Comparison of ENCODE assay signal across 15 mouse cellular contexts in genomic region chr9:101956228-101956627, GRCm38 (mm10).
DNase-seq lines count a peak whose midpoint lies in the region; ATAC-seq lines count a peak whose summit lies in the region.
"Had no signal": no experiment of that assay in that cellular context is flagged by ENCODE, and none has a peak within 500 bp of the region (broad histone marks: within the 10 kb centered on the region; RNA-seq: fewer than 3 reads in every experiment).

No protein-coding gene starts in this region.

- no peak for DNase-seq in hindbrain, embryonic 11.5 days (ENCODE audit: low spot score)
- DNase-seq in right cerebral cortex, postnatal 25 days = peak; percentile 12
- no peak for DNase-seq in right cerebral cortex, adult 2 months (ENCODE audit: low spot score in 2 of 2)
- no peak for DNase-seq in natural killer cell, adult 2 months (ENCODE audit: low spot score in 2 of 2)
- no peak for DNase-seq in Muller cell, postnatal 12 days (ENCODE audit: inconsistent ontology term)
- DNase-seq: embryo, embryonic 11 days; gastrocnemius, postnatal 14 days; kidney, adult 8-10 months had no signal

- H3K27me3 ChIP-seq in hindbrain, embryonic 13.5 days = no peaks in the 10 kb centered on the region
- no peaks in the 10 kb centered on the region for H3K27me3 ChIP-seq in hindbrain, embryonic 11.5 days (ENCODE audit: control insufficient read depth, insufficient read depth, low read length)
- no peaks in the 10 kb centered on the region for H3K27me3 ChIP-seq in hindbrain, embryonic 16.5 days (replicated peaks; ENCODE audit: control insufficient read depth, insufficient read depth, low read length)
- H3K27me3 ChIP-seq: hindbrain, embryonic 15.5 days had no signal

- H3K36me3 ChIP-seq in hindbrain, embryonic 13.5 days = no peaks in the 10 kb centered on the region
- H3K36me3 ChIP-seq in hindbrain, embryonic 11.5 days (ENCODE audit: control insufficient read depth, insufficient read depth, low read length) = no peaks in the 10 kb centered on the region
- H3K36me3 ChIP-seq in hindbrain, embryonic 16.5 days (ENCODE audit: control insufficient read depth, insufficient read depth, low read length) = no peaks in the 10 kb centered on the region
- H3K36me3 ChIP-seq: heart, embryonic 13.5 days; limb, embryonic 13.5 days had no signal

- peak overlapping the region; percentile 52 for H3K27ac ChIP-seq in hindbrain, embryonic 13.5 days
- no peak overlapping the region for H3K27ac ChIP-seq in hindbrain, embryonic 11.5 days (ENCODE audit: low read depth, low read length)
- H3K27ac ChIP-seq in hindbrain, embryonic 16.5 days (ENCODE audit: low read depth, low read length) = peak overlapping the region; percentile 39; the same call in 1 of the 2 replicates
- H3K27ac ChIP-seq: heart, embryonic 13.5 days; hindbrain, embryonic 15.5 days; limb, embryonic 13.5 days had no signal

- ATAC-seq in hindbrain, embryonic 13.5 days (ENCODE audit: low FRiP score) = no peak
- no peak for ATAC-seq in hindbrain, embryonic 11.5 days (ENCODE audit: low FRiP score)
- no peak; the same call in 1 of the 2 replicates for ATAC-seq in hindbrain, embryonic 16.5 days
- ATAC-seq: activated CD4-positive, CD25-positive, alpha-beta regulatory T cell, adult 4 months had no signal

- H3K9ac ChIP-seq in hindbrain, embryonic 13.5 days = no peak overlapping the region
- no peak overlapping the region for H3K9ac ChIP-seq in hindbrain, embryonic 11.5 days (ENCODE audit: low read depth, low read length)
- no peak overlapping the region for H3K9ac ChIP-seq in hindbrain, embryonic 16.5 days (ENCODE audit: low read depth, low read length)
- H3K9ac ChIP-seq: heart, embryonic 13.5 days; hindbrain, embryonic 15.5 days; limb, embryonic 13.5 days had no signal

- H3K4me1 ChIP-seq in hindbrain, embryonic 13.5 days (replicated peaks) = peaks cover 16% of the 10 kb centered on the region
- no peaks in the 10 kb centered on the region for H3K4me1 ChIP-seq in hindbrain, embryonic 11.5 days (replicated peaks; ENCODE audit: control insufficient read depth, insufficient read depth, low read length)
- no peaks in the 10 kb centered on the region; the same call in 1 of the 2 replicates for H3K4me1 ChIP-seq in hindbrain, embryonic 16.5 days (ENCODE audit: control insufficient read depth, insufficient read depth, low read depth, low read length)
- H3K4me1 ChIP-seq: heart, embryonic 13.5 days; limb, embryonic 13.5 days had no signal

- no peak overlapping the region for H3K4me3 ChIP-seq in hindbrain, embryonic 13.5 days
- H3K4me3 ChIP-seq in hindbrain, embryonic 11.5 days (ENCODE audit: low read depth, low read length) = no peak overlapping the region
- H3K4me3 ChIP-seq in hindbrain, embryonic 16.5 days (ENCODE audit: low read length) = no peak overlapping the region
- H3K4me3 ChIP-seq: heart, embryonic 13.5 days; hindbrain, embryonic 15.5 days; limb, embryonic 13.5 days; myocyte had no signal

- no peaks in the 10 kb centered on the region for H3K9me3 ChIP-seq in hindbrain, embryonic 13.5 days
- no peaks in the 10 kb centered on the region for H3K9me3 ChIP-seq in hindbrain, embryonic 11.5 days (ENCODE audit: control insufficient read depth, low read length)
- H3K9me3 ChIP-seq in hindbrain, embryonic 16.5 days (ENCODE audit: control insufficient read depth, low read length) = no peaks in the 10 kb centered on the region
- H3K9me3 ChIP-seq: heart, embryonic 13.5 days; hindbrain, embryonic 15.5 days; limb, embryonic 13.5 days had no signal

- 34% methylated on average over 4 of the region's 4 CpGs for WGBS in hindbrain, embryonic 13.5 days
- 34% methylated on average over 4 of the region's 4 CpGs for WGBS in hindbrain, embryonic 11.5 days
- WGBS in hindbrain, embryonic 16.5 days = 31% methylated on average over 4 of the region's 4 CpGs

- H3K4me2 ChIP-seq in hindbrain, embryonic 13.5 days = no peak overlapping the region
- no peak overlapping the region for H3K4me2 ChIP-seq in hindbrain, embryonic 11.5 days (replicated peaks; ENCODE audit: low read depth, low read length)
- no peak overlapping the region for H3K4me2 ChIP-seq in hindbrain, embryonic 16.5 days (ENCODE audit: low read length)
- H3K4me2 ChIP-seq: heart, embryonic 13.5 days; hindbrain, embryonic 15.5 days; limb, embryonic 13.5 days had no signal
